Mouse (Mus musculus): Measurements from ENCODE around the gene Xpc. TPM values are rescaled to one million over a fixed set of nuclear protein-coding genes. Genes with fewer than 3 reads are reported as not detected.

Gene Xpc
- polyA plus RNA-seq, 1 experiment from 2014 or later: 14.2 TPM

GRCm38 (mm10) chr6:91536047-91536765, 20.5 kb upstream of the Xpc start:
- Histone ChIP-seq H3K4me3 (no peak overlapping the region), H3K9me3 (no peaks in the 10 kb centered on the region), H3K27ac (no peak overlapping the region), H3K9ac (no peak overlapping the region), H3K27me3 (no peaks in the 10 kb centered on the region), H3K36me3 (no peaks in the 10 kb centered on the region), H3K4me2 (no peak overlapping the region), H3K4me1 (no peaks in the 10 kb centered on the region)
- no peak for ATAC-seq (ENCODE audit: insufficient number of reproducible peaks, low FRiP score, low TSS enrichment, low read depth)
- WGBS: 85% methylated on average over 11 of the region's 11 CpGs

GRCm38 (mm10) chr6:91535231-91535630, 19.5 kb upstream of the Xpc start:
- H3K27me3 ChIP-seq: no peaks in the 10 kb centered on the region
- H3K9me3 ChIP-seq: no peaks in the 10 kb centered on the region
- ATAC-seq (ENCODE audit: insufficient number of reproducible peaks, low FRiP score, low TSS enrichment, low read depth): no peak
- WGBS: 68% methylated on average over 3 of the region's 3 CpGs
- H3K9ac ChIP-seq: no peak overlapping the region
- no peak overlapping the region for H3K4me2 ChIP-seq
- H3K4me1 ChIP-seq: no peaks in the 10 kb centered on the region
- no peak overlapping the region for H3K4me3 ChIP-seq
- no peaks in the 10 kb centered on the region for H3K36me3 ChIP-seq
- no peak overlapping the region for H3K27ac ChIP-seq

DNA sequence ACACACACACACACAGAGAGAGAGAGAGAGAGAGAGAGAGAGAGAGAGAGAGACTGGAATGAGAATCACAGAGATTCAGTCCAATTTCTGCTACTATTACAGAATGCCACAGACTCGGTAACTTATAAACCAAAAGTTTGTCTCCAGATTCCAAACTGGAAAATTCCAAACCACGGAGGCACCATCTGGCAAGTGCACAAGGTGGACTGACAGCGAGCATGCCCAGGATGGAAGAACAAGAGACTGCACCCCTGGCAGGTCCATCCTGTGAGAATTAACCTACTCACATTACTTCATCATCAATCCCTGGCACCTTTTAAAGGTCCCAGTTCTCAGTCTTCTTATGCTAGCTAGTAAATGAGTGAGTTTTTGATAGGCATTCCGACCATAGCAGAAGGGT, 18.6 kb upstream of the Xpc start:
- no peak overlapping the region for H3K4me3 ChIP-seq
- H3K27ac ChIP-seq: no peak overlapping the region
- H3K4me1 ChIP-seq: no peaks in the 10 kb centered on the region
- WGBS: 65% methylated on average over 4 of the region's 4 CpGs
- H3K27me3 ChIP-seq: no peaks in the 10 kb centered on the region
- H3K9me3 ChIP-seq: no peaks in the 10 kb centered on the region
- H3K36me3 ChIP-seq: no peaks in the 10 kb centered on the region
- H3K4me2 ChIP-seq: no peak overlapping the region
- H3K9ac ChIP-seq: no peak overlapping the region
- ATAC-seq (ENCODE audit: insufficient number of reproducible peaks, low FRiP score, low TSS enrichment, low read depth): no peak

DNA sequence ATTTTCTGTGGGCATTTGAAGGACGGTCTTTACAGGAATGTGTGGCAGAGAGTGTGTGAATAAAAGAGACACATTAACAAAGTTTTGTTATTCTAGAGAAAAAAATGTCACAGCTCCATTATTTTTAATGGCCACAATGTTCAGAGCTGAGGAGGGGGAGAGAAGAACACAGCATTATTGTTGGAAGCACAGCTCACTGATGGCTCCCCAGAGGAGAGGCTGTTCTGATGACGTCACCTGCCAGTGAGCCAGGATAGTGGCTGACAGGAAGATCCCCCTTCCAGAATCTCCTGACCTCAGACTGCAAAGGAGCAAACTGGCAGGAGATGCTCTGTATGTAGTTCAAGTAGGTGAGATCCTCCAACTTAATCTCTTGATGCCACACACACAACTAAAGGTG, 18.1 kb upstream of the Xpc start:
- Histone ChIP-seq H3K4me3 (no peak overlapping the region), H3K27me3 (no peaks in the 10 kb centered on the region), H3K9ac (no peak overlapping the region), H3K9me3 (no peaks in the 10 kb centered on the region), H3K27ac (no peak overlapping the region), H3K4me2 (no peak overlapping the region), H3K36me3 (no peaks in the 10 kb centered on the region), H3K4me1 (no peaks in the 10 kb centered on the region)
- no peak for ATAC-seq (ENCODE audit: insufficient number of reproducible peaks, low FRiP score, low TSS enrichment, low read depth)
- 37% methylated on average over 2 of the region's 2 CpGs for WGBS

DNA sequence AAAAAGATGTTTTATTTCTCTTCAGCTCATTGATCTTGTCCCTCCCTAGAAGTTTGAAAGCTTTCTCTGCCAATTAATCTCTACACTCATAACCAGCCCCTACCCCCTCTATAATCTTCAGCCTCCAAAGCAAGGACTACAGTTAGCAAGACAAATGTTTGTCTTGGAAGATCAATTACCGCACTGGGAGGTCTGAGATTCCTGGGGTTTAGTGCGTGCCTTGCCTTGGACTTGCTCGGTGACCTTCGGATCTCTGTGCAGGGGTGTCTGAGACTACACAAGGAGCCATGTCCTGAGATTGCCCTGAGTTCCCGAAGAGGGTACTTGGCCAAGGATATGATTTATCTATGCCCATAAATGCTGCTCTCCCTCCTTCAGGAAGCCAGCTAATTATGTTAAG, 17.7 kb upstream of the Xpc start:
- H3K36me3 ChIP-seq: no peaks in the 10 kb centered on the region
- 34% methylated on average over 5 of the region's 5 CpGs for WGBS
- no peaks in the 10 kb centered on the region for H3K27me3 ChIP-seq
- ATAC-seq (ENCODE audit: insufficient number of reproducible peaks, low FRiP score, low TSS enrichment, low read depth): no peak
- no peaks in the 10 kb centered on the region for H3K4me1 ChIP-seq
- no peak overlapping the region for H3K27ac ChIP-seq
- no peak overlapping the region for H3K9ac ChIP-seq
- H3K4me2 ChIP-seq: no peak overlapping the region
- H3K4me3 ChIP-seq: no peak overlapping the region
- no peaks in the 10 kb centered on the region for H3K9me3 ChIP-seq

DNA sequence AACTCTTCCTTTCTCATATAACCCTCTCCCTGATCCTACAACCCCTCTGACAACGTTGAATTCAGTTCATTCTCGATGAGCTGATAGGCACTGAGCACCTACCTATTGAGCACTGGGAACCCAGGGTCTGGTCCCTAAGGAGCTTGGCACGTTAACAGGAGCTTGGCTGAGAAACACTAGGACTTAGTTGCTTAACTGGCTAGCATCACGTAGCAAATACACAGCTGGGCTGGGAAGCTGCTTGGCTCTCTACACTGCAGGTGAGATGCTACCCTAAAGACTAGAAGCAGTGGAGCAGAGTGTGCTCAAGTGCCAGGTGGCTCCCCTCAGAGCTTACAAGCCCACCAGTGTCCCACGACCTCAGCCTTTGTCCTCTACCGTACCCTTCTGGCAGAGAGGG, 17.0 kb upstream of the Xpc start:
- Histone ChIP-seq H3K4me3 (no peak overlapping the region), H3K9me3 (no peaks in the 10 kb centered on the region), H3K4me2 (no peak overlapping the region), H3K9ac (no peak overlapping the region), H3K4me1 (no peaks in the 10 kb centered on the region), H3K27me3 (no peaks in the 10 kb centered on the region), H3K27ac (no peak overlapping the region), H3K36me3 (no peaks in the 10 kb centered on the region)
- no peak for ATAC-seq (ENCODE audit: insufficient number of reproducible peaks, low FRiP score, low TSS enrichment, low read depth)
- 62% methylated on average over 6 of the region's 6 CpGs for WGBS

GRCm38 (mm10) chr6:91531276-91531675, 15.6 kb upstream of the Xpc start:
- 82% methylated on average over 6 of the region's 6 CpGs for WGBS
- no peaks in the 10 kb centered on the region for H3K4me1 ChIP-seq

GRCm38 (mm10) chr6:91530673-91531072, 15.0 kb upstream of the Xpc start:
- Histone ChIP-seq H3K9me3 (no peaks in the 10 kb centered on the region), H3K9ac (no peak overlapping the region), H3K4me1 (no peaks in the 10 kb centered on the region), H3K36me3 (no peaks in the 10 kb centered on the region), H3K4me3 (no peak overlapping the region), H3K4me2 (no peak overlapping the region), H3K27ac (no peak overlapping the region), H3K27me3 (no peaks in the 10 kb centered on the region)
- WGBS: 87% methylated on average over 8 of the region's 8 CpGs
- no peak for ATAC-seq (ENCODE audit: insufficient number of reproducible peaks, low FRiP score, low TSS enrichment, low read depth)

More at GRCm38 (mm10) chr6:91531276-91531675, 15.6 kb upstream of the Xpc start:
- Histone ChIP-seq H3K9ac (no peak overlapping the region), H3K36me3 (no peaks in the 10 kb centered on the region), H3K4me3 (no peak overlapping the region), H3K27ac (no peak overlapping the region), H3K27me3 (no peaks in the 10 kb centered on the region), H3K4me2 (no peak overlapping the region), H3K9me3 (no peaks in the 10 kb centered on the region)
- ATAC-seq (ENCODE audit: insufficient number of reproducible peaks, low FRiP score, low TSS enrichment, low read depth): no peak

GRCm38 (mm10) chr6:91528265-91528664, 12.6 kb upstream of the Xpc start:
- H3K27ac ChIP-seq: no peak overlapping the region
- H3K4me1 ChIP-seq: no peaks in the 10 kb centered on the region
- H3K4me2 ChIP-seq: no peak overlapping the region
- H3K27me3 ChIP-seq: no peaks in the 10 kb centered on the region
- no peak overlapping the region for H3K4me3 ChIP-seq
- H3K9me3 ChIP-seq: no peaks in the 10 kb centered on the region
- peaks cover 14% of the 10 kb centered on the region for H3K36me3 ChIP-seq
- no peak overlapping the region for H3K9ac ChIP-seq
- ATAC-seq (ENCODE audit: insufficient number of reproducible peaks, low FRiP score, low TSS enrichment, low read depth): no peak
- 79% methylated on average over 7 of the region's 7 CpGs for WGBS

- 47% methylated on average over 5 of the region's 5 CpGs for WGBS
- ATAC-seq (ENCODE audit: insufficient number of reproducible peaks, low FRiP score, low TSS enrichment, low read depth): no peak
Observed at GRCm38 (mm10) chr6:91527227-91527860, 11.7 kb upstream of the Xpc start.

DNA sequence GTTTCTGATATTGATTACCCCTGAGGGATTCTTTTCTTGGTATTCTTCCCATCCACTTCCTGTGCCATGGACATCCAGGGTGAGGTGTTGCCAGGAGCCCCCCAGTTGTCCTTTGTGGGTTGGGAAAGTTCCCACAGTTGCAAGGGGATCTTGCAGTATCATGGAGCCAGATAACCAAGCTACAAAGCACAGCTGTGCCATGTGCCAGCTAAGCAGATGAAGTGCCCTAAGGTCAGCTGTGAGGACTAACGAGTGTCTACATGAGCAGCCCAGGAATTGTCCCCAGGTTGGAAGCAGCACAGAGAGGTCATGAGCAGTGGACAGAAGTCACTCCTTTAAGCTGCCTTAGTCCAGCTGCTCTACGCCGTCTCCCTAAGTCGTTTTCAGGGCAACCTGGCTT, 9.9 kb upstream of the Xpc start:
- Histone ChIP-seq H3K9me3 (no peaks in the 10 kb centered on the region), H3K27ac (no peak overlapping the region), H3K27me3 (no peaks in the 10 kb centered on the region), H3K36me3 (peaks cover 40% of the 10 kb centered on the region), H3K4me3 (no peak overlapping the region), H3K9ac (no peak overlapping the region), H3K4me1 (no peaks in the 10 kb centered on the region), H3K4me2 (no peak overlapping the region)
- ATAC-seq (ENCODE audit: insufficient number of reproducible peaks, low FRiP score, low TSS enrichment, low read depth): no peak
- WGBS: 81% methylated on average over 4 of the region's 4 CpGs

More at GRCm38 (mm10) chr6:91527227-91527860, 11.7 kb upstream of the Xpc start:
- no peaks in the 10 kb centered on the region for H3K4me1 ChIP-seq
- H3K36me3 ChIP-seq: peaks cover 23% of the 10 kb centered on the region
- H3K27me3 ChIP-seq: no peaks in the 10 kb centered on the region
- H3K9ac ChIP-seq: no peak overlapping the region
- no peaks in the 10 kb centered on the region for H3K9me3 ChIP-seq
- H3K27ac ChIP-seq: no peak overlapping the region
- H3K4me3 ChIP-seq: no peak overlapping the region
- H3K4me2 ChIP-seq: no peak overlapping the region

- H3K9ac ChIP-seq: no peak overlapping the region
- no peak overlapping the region for H3K4me3 ChIP-seq
- H3K4me2 ChIP-seq: no peak overlapping the region
- H3K4me1 ChIP-seq: no peaks in the 10 kb centered on the region
- no peaks in the 10 kb centered on the region for H3K27me3 ChIP-seq
- ATAC-seq (ENCODE audit: insufficient number of reproducible peaks, low FRiP score, low TSS enrichment, low read depth): no peak
- H3K9me3 ChIP-seq: no peaks in the 10 kb centered on the region
- WGBS: 96% methylated on average over 5 of the region's 5 CpGs
- H3K36me3 ChIP-seq: peaks cover 67% of the 10 kb centered on the region
- H3K27ac ChIP-seq: no peak overlapping the region
Observed at GRCm38 (mm10) chr6:91522816-91523215, 7.1 kb upstream of the Xpc start.
